Mouse (Mus musculus): Measurements from ENCODE around the gene Cltrn. TPM values are rescaled to one million over a fixed set of nuclear protein-coding genes. Genes with fewer than 3 reads are reported as not detected.

The Cltrn gene
- polyA plus RNA-seq, 1 experiment = not detected

- Histone ChIP-seq H3K27me3 (ENCODE audit: control insufficient read depth, insufficient read depth, low read length) (no peaks in the 10 kb centered on the region), H3K4me1 (replicated peaks; ENCODE audit: control insufficient read depth, insufficient read depth, low read length) (no peaks in the 10 kb centered on the region), H3K27ac (ENCODE audit: control insufficient read depth, insufficient read depth, low read length) (no peak overlapping the region), H3K4me3 (ENCODE audit: control insufficient read depth, insufficient read depth, low read length) (no peak overlapping the region), H3K36me3 (ENCODE audit: control insufficient read depth, insufficient read depth, low read length) (no peaks in the 10 kb centered on the region)
- no peak for DNase-seq
- TF ChIP-seq POLR2A (IDR thresholded peaks at IDR 0.05; ENCODE audit: control insufficient read depth, extremely low read depth, insufficient read depth, low read length, poor library complexity) = no peak
- TF ChIP-seq CTCF (IDR thresholded peaks at IDR 0.05; ENCODE audit: borderline replicate concordance, control insufficient read depth, extremely low read depth, insufficient read depth, low read length, poor library complexity) = no peak
- WGBS = 98% methylated on average over 5 of the region's 5 CpGs
Observed at GRCm38 (mm10) chrX:164093435-164093834, 4.8 kb downstream of the Cltrn start.

DNA sequence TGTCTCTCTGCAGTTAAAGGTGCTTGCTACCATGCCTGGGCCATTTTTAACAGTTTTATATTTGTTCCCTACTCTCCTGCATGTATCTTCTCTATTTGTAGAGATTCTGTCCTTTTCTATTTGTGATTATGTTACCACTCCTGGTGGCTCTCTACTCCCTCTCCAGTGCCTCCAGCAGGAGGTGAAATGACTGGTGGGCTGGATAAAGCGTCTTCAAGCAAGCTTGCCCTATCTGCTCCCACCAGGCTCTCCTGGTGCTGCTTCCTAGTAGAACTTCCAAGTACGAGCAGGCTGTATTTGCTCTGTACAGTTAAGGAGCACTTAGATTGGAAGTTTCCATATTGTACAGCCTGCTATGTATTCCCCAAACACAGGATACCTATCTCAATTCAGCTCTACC is 7.2 kb downstream of the Cltrn start:
- 92% methylated on average over 2 of the region's 2 CpGs for WGBS
- TF ChIP-seq POLR2A (IDR thresholded peaks at IDR 0.05; ENCODE audit: control insufficient read depth, extremely low read depth, insufficient read depth, low read length, poor library complexity) (no peak), CTCF (IDR thresholded peaks at IDR 0.05; ENCODE audit: borderline replicate concordance, control insufficient read depth, extremely low read depth, insufficient read depth, low read length, poor library complexity) (no peak)

DNA sequence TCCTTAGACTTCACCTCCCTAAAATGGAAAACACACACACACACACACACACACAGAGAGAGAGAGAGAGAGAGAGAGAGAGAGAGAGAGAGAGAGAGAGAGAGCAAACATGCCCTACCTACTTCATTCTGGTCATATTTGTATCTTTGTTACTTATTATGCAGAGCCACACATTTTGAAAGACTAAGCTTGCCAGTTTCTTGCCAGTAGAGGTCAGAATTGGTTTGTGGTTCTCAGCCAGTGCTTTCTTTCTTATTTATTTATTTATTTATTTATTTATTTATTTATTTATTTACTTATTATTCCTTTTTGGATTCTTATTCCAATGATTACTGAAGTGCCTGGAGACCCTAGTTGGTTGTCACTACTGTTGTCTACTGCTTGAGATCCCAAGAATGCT is 12.9 kb downstream of the Cltrn start:
- H3K4me1 ChIP-seq (replicated peaks; ENCODE audit: control insufficient read depth, insufficient read depth, low read length) = peaks cover 2% of the 10 kb centered on the region
- no peak overlapping the region for H3K4me3 ChIP-seq (ENCODE audit: control insufficient read depth, insufficient read depth, low read length)
- H3K36me3 ChIP-seq (ENCODE audit: control insufficient read depth, insufficient read depth, low read length) = no peaks in the 10 kb centered on the region
- TF ChIP-seq POLR2A (IDR thresholded peaks at IDR 0.05; ENCODE audit: control insufficient read depth, extremely low read depth, insufficient read depth, low read length, poor library complexity) = no peak
- TF ChIP-seq CTCF (IDR thresholded peaks at IDR 0.05; ENCODE audit: borderline replicate concordance, control insufficient read depth, extremely low read depth, insufficient read depth, low read length, poor library complexity) = no peak
- no peak overlapping the region for H3K27ac ChIP-seq (ENCODE audit: control insufficient read depth, insufficient read depth, low read length)
- no peaks in the 10 kb centered on the region for H3K27me3 ChIP-seq (ENCODE audit: control insufficient read depth, insufficient read depth, low read length)
- DNase-seq = no peak

More for the DNA sequence above, 7.2 kb downstream of the Cltrn start:
- H3K4me1 ChIP-seq (replicated peaks; ENCODE audit: control insufficient read depth, insufficient read depth, low read length) = no peaks in the 10 kb centered on the region
- H3K27ac ChIP-seq (ENCODE audit: control insufficient read depth, insufficient read depth, low read length) = no peak overlapping the region
- H3K4me3 ChIP-seq (ENCODE audit: control insufficient read depth, insufficient read depth, low read length) = no peak overlapping the region
- H3K36me3 ChIP-seq (ENCODE audit: control insufficient read depth, insufficient read depth, low read length) = no peaks in the 10 kb centered on the region
- no peaks in the 10 kb centered on the region for H3K27me3 ChIP-seq (ENCODE audit: control insufficient read depth, insufficient read depth, low read length)
- DNase-seq = no peak

GRCm38 (mm10) chrX:164102198-164102597 is 13.6 kb downstream of the Cltrn start:
- no peak for DNase-seq
- WGBS = 91% methylated on average over 7 of the region's 7 CpGs
- no peaks in the 10 kb centered on the region for H3K36me3 ChIP-seq (ENCODE audit: control insufficient read depth, insufficient read depth, low read length)
- H3K4me1 ChIP-seq (replicated peaks; ENCODE audit: control insufficient read depth, insufficient read depth, low read length) = peaks cover 2% of the 10 kb centered on the region
- TF ChIP-seq POLR2A (IDR thresholded peaks at IDR 0.05; ENCODE audit: control insufficient read depth, extremely low read depth, insufficient read depth, low read length, poor library complexity) (no peak), CTCF (IDR thresholded peaks at IDR 0.05; ENCODE audit: borderline replicate concordance, control insufficient read depth, extremely low read depth, insufficient read depth, low read length, poor library complexity) (no peak)
- no peak overlapping the region for H3K27ac ChIP-seq (ENCODE audit: control insufficient read depth, insufficient read depth, low read length)
- no peak overlapping the region for H3K4me3 ChIP-seq (ENCODE audit: control insufficient read depth, insufficient read depth, low read length)
- H3K27me3 ChIP-seq (ENCODE audit: control insufficient read depth, insufficient read depth, low read length) = no peaks in the 10 kb centered on the region

GRCm38 (mm10) chrX:164102656-164103055 is 14.0 kb downstream of the Cltrn start:
- peaks cover 2% of the 10 kb centered on the region for H3K4me1 ChIP-seq (replicated peaks; ENCODE audit: control insufficient read depth, insufficient read depth, low read length)

DNA sequence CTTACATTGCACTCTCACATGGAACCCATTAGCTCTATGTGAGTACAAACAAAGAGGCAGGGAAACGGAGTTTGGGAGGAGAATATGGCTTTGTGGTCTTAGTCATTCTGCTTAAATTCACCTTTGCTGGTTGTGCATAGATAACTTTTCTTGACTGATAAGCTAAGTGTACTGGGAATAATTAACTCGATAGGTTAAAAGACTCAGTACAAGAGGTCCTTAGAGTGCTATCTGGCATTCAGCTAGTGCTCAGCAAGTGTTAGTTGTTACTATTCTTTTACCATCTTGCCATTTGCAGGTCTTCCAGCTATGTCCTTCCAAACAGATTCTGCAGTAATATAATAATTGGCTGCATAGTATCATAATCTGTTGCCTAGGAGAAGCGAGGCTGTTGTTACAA is 22.5 kb downstream of the Cltrn start:
- Histone ChIP-seq H3K4me3 (ENCODE audit: control insufficient read depth, insufficient read depth, low read length) (no peak overlapping the region), H3K36me3 (ENCODE audit: control insufficient read depth, insufficient read depth, low read length) (no peaks in the 10 kb centered on the region), H3K4me1 (replicated peaks; ENCODE audit: control insufficient read depth, insufficient read depth, low read length) (no peaks in the 10 kb centered on the region), H3K27me3 (ENCODE audit: control insufficient read depth, insufficient read depth, low read length) (no peaks in the 10 kb centered on the region), H3K27ac (ENCODE audit: control insufficient read depth, insufficient read depth, low read length) (no peak overlapping the region)
- WGBS = 95% methylated on average over 3 of the region's 3 CpGs
- DNase-seq = no peak
- TF ChIP-seq POLR2A (IDR thresholded peaks at IDR 0.05; ENCODE audit: control insufficient read depth, extremely low read depth, insufficient read depth, low read length, poor library complexity) (no peak), CTCF (IDR thresholded peaks at IDR 0.05; ENCODE audit: borderline replicate concordance, control insufficient read depth, extremely low read depth, insufficient read depth, low read length, poor library complexity) (no peak)

More at GRCm38 (mm10) chrX:164102656-164103055, 14.0 kb downstream of the Cltrn start:
- no peaks in the 10 kb centered on the region for H3K27me3 ChIP-seq (ENCODE audit: control insufficient read depth, insufficient read depth, low read length)
- H3K36me3 ChIP-seq (ENCODE audit: control insufficient read depth, insufficient read depth, low read length) = no peaks in the 10 kb centered on the region
- DNase-seq = peak; percentile 1
- no peak overlapping the region for H3K27ac ChIP-seq (ENCODE audit: control insufficient read depth, insufficient read depth, low read length)
- WGBS = 54% methylated on average over 6 of the region's 6 CpGs
- H3K4me3 ChIP-seq (ENCODE audit: control insufficient read depth, insufficient read depth, low read length) = no peak overlapping the region
- TF ChIP-seq POLR2A (IDR thresholded peaks at IDR 0.05; ENCODE audit: control insufficient read depth, extremely low read depth, insufficient read depth, low read length, poor library complexity) (no peak), CTCF (IDR thresholded peaks at IDR 0.05; ENCODE audit: borderline replicate concordance, control insufficient read depth, extremely low read depth, insufficient read depth, low read length, poor library complexity) (no peak)

DNA sequence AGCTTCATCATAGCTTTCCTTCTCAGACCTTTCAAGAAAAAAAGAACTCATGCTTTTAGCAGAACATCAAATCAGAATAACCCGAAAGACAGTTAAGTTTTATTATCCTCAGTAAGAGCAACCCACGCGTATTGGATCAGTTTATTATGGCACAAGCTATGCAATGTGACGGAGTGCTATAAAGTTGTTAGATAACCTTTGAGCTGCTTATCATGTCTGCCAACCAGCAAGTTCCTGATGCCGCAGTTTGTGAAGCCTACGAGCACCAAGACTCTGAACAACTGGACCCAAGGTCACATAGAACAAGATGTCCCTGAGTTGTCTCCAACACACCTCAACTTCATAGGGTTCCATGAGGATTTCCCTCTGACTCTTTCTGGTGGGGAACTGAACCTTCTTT is 25.1 kb downstream of the Cltrn start:
- WGBS = 97% methylated on average over 6 of the region's 6 CpGs
- no peak overlapping the region for H3K27ac ChIP-seq (ENCODE audit: control insufficient read depth, insufficient read depth, low read length)
- TF ChIP-seq CTCF (IDR thresholded peaks at IDR 0.05; ENCODE audit: borderline replicate concordance, control insufficient read depth, extremely low read depth, insufficient read depth, low read length, poor library complexity) = no peak
- no peaks in the 10 kb centered on the region for H3K27me3 ChIP-seq (ENCODE audit: control insufficient read depth, insufficient read depth, low read length)
- no peak for DNase-seq
- no peaks in the 10 kb centered on the region for H3K4me1 ChIP-seq (replicated peaks; ENCODE audit: control insufficient read depth, insufficient read depth, low read length)
- H3K36me3 ChIP-seq (ENCODE audit: control insufficient read depth, insufficient read depth, low read length) = no peaks in the 10 kb centered on the region
- no peak overlapping the region for H3K4me3 ChIP-seq (ENCODE audit: control insufficient read depth, insufficient read depth, low read length)
